Mouse (Mus musculus) duodenum, adult 2 months (tissue): Measurements from ENCODE around the gene Pgr15l. TPM values are rescaled to one million over a fixed set of nuclear protein-coding genes. Genes with fewer than 3 reads are reported as not detected.

Experiments
- polyA plus RNA-seq: library from polyadenylated mRNA; depleted of rRNA; stranded (reverse); fragments of >200 nt; gene quantifications from 2 replicates; pipeline ENCODE4 v1.2.3, GENCODE M21; 2012; ENCODE audit warnings: low replicate concordance; rRNA removed

Gene Pgr15l
- not detected in 2 replicates for polyA plus RNA-seq

GRCm38 (mm10) chrX:97072369-97072768 is at the start of gene Pgr15l:
Gene Pgr15l (plus strand): TSS chrX:97072596.

